ENCODE assay signal across 10 mouse cellular contexts in genomic region chr11:24184932-24185331, GRCm38 (mm10).
DNase-seq lines count a peak whose midpoint lies in the region; ATAC-seq and TF ChIP-seq lines count a peak whose summit lies in the region.
"Had no signal": no experiment of that assay in that cellular context is flagged by ENCODE, and none has a peak within 500 bp of the region (broad histone marks: within the 10 kb centered on the region; RNA-seq: fewer than 3 reads in every experiment).

No protein-coding gene starts in this region.

- TF ChIP-seq CTCF in gastrocnemius, adult 2 months (IDR thresholded peaks at IDR 0.05) = no peak

- ATAC-seq in monocyte, adult 5-6 weeks (replicated peaks; ENCODE audit: insufficient number of reproducible peaks, low FRiP score, low TSS enrichment, poor library complexity, severe bottlenecking) = peak; percentile 92
- ATAC-seq: hindbrain, embryonic 16.5 days had no signal

- no peak overlapping the region for H3K27ac ChIP-seq in gastrocnemius, adult 2 months
- H3K27ac ChIP-seq in forebrain, embryonic 10.5 days = no peak overlapping the region

- H3K36me3 ChIP-seq in forebrain, embryonic 10.5 days (replicated peaks) = no peaks in the 10 kb centered on the region

- intact Hi-C loops in gastrocnemius, adult 2 months (cut with DNase I) = no loop called here

- 83% methylated on average over 5 of the region's 5 CpGs for WGBS in forebrain, embryonic 10.5 days

- H3K4me1 ChIP-seq in forebrain, embryonic 10.5 days = peaks cover 5% of the 10 kb centered on the region; the same call in 1 of the 2 replicates

- H3K9me3 ChIP-seq in forebrain, embryonic 10.5 days = no peaks in the 10 kb centered on the region

- no peak overlapping the region for H3K4me3 ChIP-seq in gastrocnemius, adult 2 months
- H3K4me3 ChIP-seq in forebrain, embryonic 10.5 days = no peak overlapping the region

- H3K27me3 ChIP-seq in forebrain, embryonic 10.5 days (ENCODE audit: poor library complexity, severe bottlenecking) = no peaks in the 10 kb centered on the region

- DNase-seq in gastrocnemius, adult 2 months = peak; percentile 23
- no peak for DNase-seq in gastrocnemius, adult 8-10 months (ENCODE audit: low spot score in 2 of 2)
- peak; percentile 22 for DNase-seq in thymus, postnatal 4 days
- DNase-seq in thymus, postnatal 25 days = no peak
- DNase-seq in frontal cortex, adult 2 months (ENCODE audit: extremely low spot score in 1 of 2, low spot score in 1 of 2) = no peak
- no peak for DNase-seq in cerebellum, adult 9-11 months
- no peak for DNase-seq in forebrain, embryonic 10.5 days (ENCODE audit: extremely low spot score, low spot score)
- DNase-seq: right cerebral cortex, postnatal 14 days had no signal

Comparison
In these comparisons a context has a peak if more than half of its experiments do, and no peak if none do; other contexts are left out.
1. DNase-seq: peak in gastrocnemius, adult 2 months (single experiment) and thymus, postnatal 4 days (single experiment); none in gastrocnemius, adult 8-10 months (0 of 2), thymus, postnatal 25 days (single experiment), frontal cortex, adult 2 months (0 of 2), cerebellum, adult 9-11 months (single experiment) and forebrain, embryonic 10.5 days (single experiment).